Mouse (Mus musculus) midbrain, embryonic 15.5 days (tissue): Measurements from ENCODE around the gene Rgl1. TPM values are rescaled to one million over a fixed set of nuclear protein-coding genes. Genes with fewer than 3 reads are reported as not detected.

Experiments
- ATAC-seq: fragments of 200-750 bp; cut with Nextera tagmentation; replicated peaks from 2 replicates; pipeline ENCODE4 v1.8.0; 2017; ENCODE audit warnings: moderate TSS enrichment
- H3K27ac ChIP-seq: fragments of 300-500 bp; sonication (generic); 2 replicates; pipeline ENCODE4 v1.5.1; 2015; ENCODE audit warnings: mild to moderate bottlenecking, inconsistent platforms
- H3K27me3 ChIP-seq: fragments of 300-500 bp; sonication (generic); replicated peaks from 2 replicates; pipeline ENCODE4 v1.6.1; 2015; ENCODE audit warnings: inconsistent platforms
- H3K36me3 ChIP-seq: fragments of 300-500 bp; sonication (generic); replicated peaks from 2 replicates; pipeline ENCODE4 v1.6.1; 2015; ENCODE audit warnings: inconsistent platforms
- H3K4me1 ChIP-seq: fragments of 300-500 bp; sonication (generic); 2 replicates; pipeline ENCODE4 v1.6.1; 2015; ENCODE audit warnings: inconsistent platforms
- H3K4me2 ChIP-seq: fragments of 300-500 bp; sonication (generic); 2 replicates; pipeline ENCODE4 v1.6.1; 2015; ENCODE audit warnings: inconsistent platforms, mild to moderate bottlenecking, moderate library complexity
- H3K4me3 ChIP-seq: fragments of 300-500 bp; sonication (generic); 2 replicates; pipeline ENCODE4 v1.5.1; 2015; ENCODE audit warnings: mild to moderate bottlenecking, inconsistent platforms
- H3K9ac ChIP-seq: fragments of 300-500 bp; sonication (generic); 2 replicates; pipeline ENCODE4 v1.6.1; 2015; ENCODE audit warnings: mild to moderate bottlenecking, inconsistent platforms
- H3K9me3 ChIP-seq: fragments of 300-500 bp; sonication (generic); 2 replicates; pipeline ENCODE4 v1.6.1; 2016; ENCODE audit warnings: inconsistent platforms
- WGBS: fragments of 180-500 bp; shearing (Covaris S2); methylation state at CpG from one replicate; pipeline ENCODE4 v1.1.7; 2015; ENCODE audit warnings: mixed read lengths; 5-methylcytosine and 5-hydroxymethylcytosine counted together
- polyA plus RNA-seq: library from polyadenylated mRNA; unstranded; fragments of >200 nt; fragmentation: Nextera tagmentation; extraction: Ambion mirVana; gene quantifications from 2 replicates; pipeline ENCODE4 v1.2.1, GENCODE M21; 2015

Rgl1 gene
- polyA plus RNA-seq, 1 experiment from 2014 or later: 14.9 TPM

- ATAC-seq: no peak
- Histone ChIP-seq H3K27ac (no peak overlapping the region), H3K9ac (no peak overlapping the region), H3K4me2 (no peak overlapping the region), H3K9me3 (no peaks in the 10 kb centered on the region), H3K4me3 (no peak overlapping the region), H3K4me1 (peaks cover 5% of the 10 kb centered on the region), H3K27me3 (0 out of 2 replicates have a peak, but pooled peaks cover 6% of the 10 kb centered on the region), H3K36me3 (no peaks in the 10 kb centered on the region)
- 82% methylated on average over 13 of the region's 13 CpGs for WGBS
Measured at GRCm38 (mm10) chr1:152581127-152581905, 184.8 kb downstream of the Rgl1 start.

- Histone ChIP-seq H3K4me1 (peaks cover 7% of the 10 kb centered on the region), H3K27me3 (0 out of 2 replicates have a peak, but pooled peaks cover 6% of the 10 kb centered on the region), H3K9ac (no peak overlapping the region), H3K4me2 (no peak overlapping the region), H3K36me3 (no peaks in the 10 kb centered on the region), H3K4me3 (no peak overlapping the region), H3K9me3 (no peaks in the 10 kb centered on the region), H3K27ac (no peak overlapping the region)
- WGBS: 70% methylated on average over 5 of the region's 5 CpGs
- ATAC-seq: no peak
Measured at GRCm38 (mm10) chr1:152578944-152579343, 187.2 kb downstream of the Rgl1 start.

- ATAC-seq: no peak
- WGBS: 26% methylated on average over 19 of the region's 19 CpGs
- Histone ChIP-seq H3K36me3 (no peaks in the 10 kb centered on the region), H3K9me3 (no peaks in the 10 kb centered on the region), H3K9ac (no peak overlapping the region), H3K4me2 (peak overlapping the region; percentile 29), H3K27ac (no peak overlapping the region; the same call in 1 of the 2 replicates), H3K4me1 (peaks cover 14% of the 10 kb centered on the region), H3K27me3 (0 out of 2 replicates have a peak, but pooled peaks cover 6% of the 10 kb centered on the region), H3K4me3 (no peak overlapping the region)
Measured at GRCm38 (mm10) chr1:152578108-152578721, 187.9 kb downstream of the Rgl1 start.

GRCm38 (mm10) chr1:152576614-152577144, 189.5 kb downstream of the Rgl1 start:
- Histone ChIP-seq H3K9ac (no peak overlapping the region), H3K9me3 (no peaks in the 10 kb centered on the region), H3K4me2 (no peak overlapping the region), H3K27me3 (0 out of 2 replicates have a peak, but pooled peaks cover 6% of the 10 kb centered on the region), H3K36me3 (no peaks in the 10 kb centered on the region), H3K4me1 (peaks cover 23% of the 10 kb centered on the region), H3K27ac (no peak overlapping the region), H3K4me3 (no peak overlapping the region)
- 11% methylated on average over 7 of the region's 7 CpGs for WGBS
- ATAC-seq: no peak

- no peak for ATAC-seq
- H3K4me3 ChIP-seq: no peak overlapping the region
- H3K9me3 ChIP-seq: no peaks in the 10 kb centered on the region
- no peak overlapping the region for H3K27ac ChIP-seq
- WGBS: 52% methylated on average over 5 of the region's 5 CpGs
- H3K4me1 ChIP-seq: peaks cover 23% of the 10 kb centered on the region
- H3K9ac ChIP-seq: no peak overlapping the region
- H3K4me2 ChIP-seq: no peak overlapping the region
- no peaks in the 10 kb centered on the region for H3K36me3 ChIP-seq
- 0 out of 2 replicates have a peak, but pooled peaks cover 5% of the 10 kb centered on the region for H3K27me3 ChIP-seq
Measured at GRCm38 (mm10) chr1:152575096-152575495, 191.1 kb downstream of the Rgl1 start.

- H3K27me3 ChIP-seq: 0 out of 2 replicates have a peak, but pooled peaks cover 3% of the 10 kb centered on the region
- peak overlapping the region; percentile 51; the same call in 1 of the 2 replicates for H3K27ac ChIP-seq
- 21% methylated on average over 8 of the region's 8 CpGs for WGBS
- H3K9me3 ChIP-seq: no peaks in the 10 kb centered on the region
- peaks cover 23% of the 10 kb centered on the region for H3K4me1 ChIP-seq
- no peak overlapping the region for H3K9ac ChIP-seq
- H3K4me3 ChIP-seq: no peak overlapping the region
- H3K4me2 ChIP-seq: no peak overlapping the region
- no peaks in the 10 kb centered on the region for H3K36me3 ChIP-seq
- no peak for ATAC-seq
Measured at GRCm38 (mm10) chr1:152573470-152574059, 192.6 kb downstream of the Rgl1 start.

GRCm38 (mm10) chr1:152572755-152573469, 193.2 kb downstream of the Rgl1 start:
- 0 out of 2 replicates have a peak overlapping the region, but pooled peaks have one; percentile 10 for H3K4me2 ChIP-seq
- WGBS: 12% methylated on average over 7 of the region's 7 CpGs
- no peak; the same call in 1 of the 2 replicates for ATAC-seq
- H3K9ac ChIP-seq: no peak overlapping the region
- no peaks in the 10 kb centered on the region for H3K36me3 ChIP-seq
- peak overlapping the region; percentile 51 for H3K27ac ChIP-seq
- H3K27me3 ChIP-seq: 0 out of 2 replicates have a peak, but pooled peaks cover 3% of the 10 kb centered on the region
- no peaks in the 10 kb centered on the region for H3K9me3 ChIP-seq
- H3K4me1 ChIP-seq: peaks cover 18% of the 10 kb centered on the region
- no peak overlapping the region for H3K4me3 ChIP-seq

- no peaks in the 10 kb centered on the region for H3K36me3 ChIP-seq
- no peak overlapping the region for H3K4me2 ChIP-seq
- H3K4me3 ChIP-seq: no peak overlapping the region
- peaks cover 18% of the 10 kb centered on the region for H3K4me1 ChIP-seq
- 95% methylated on average over 14 of the region's 14 CpGs for WGBS
- no peak overlapping the region for H3K9ac ChIP-seq
- no peak overlapping the region for H3K27ac ChIP-seq
- H3K9me3 ChIP-seq: no peaks in the 10 kb centered on the region
- no peak for ATAC-seq
- H3K27me3 ChIP-seq: 0 out of 2 replicates have a peak, but pooled peaks cover 3% of the 10 kb centered on the region
Measured at GRCm38 (mm10) chr1:152571340-152571739, 194.8 kb downstream of the Rgl1 start.

GRCm38 (mm10) chr1:152570681-152571080, 195.5 kb downstream of the Rgl1 start:
- Histone ChIP-seq H3K9me3 (no peaks in the 10 kb centered on the region), H3K27ac (no peak overlapping the region), H3K4me2 (no peak overlapping the region), H3K9ac (no peak overlapping the region), H3K4me1 (peaks cover 18% of the 10 kb centered on the region), H3K4me3 (no peak overlapping the region), H3K27me3 (0 out of 2 replicates have a peak, but pooled peaks cover 3% of the 10 kb centered on the region), H3K36me3 (no peaks in the 10 kb centered on the region)
- no peak for ATAC-seq
- 94% methylated on average over 9 of the region's 9 CpGs for WGBS

GRCm38 (mm10) chr1:152563282-152563681, 202.9 kb downstream of the Rgl1 start:
- no peaks in the 10 kb centered on the region for H3K27me3 ChIP-seq
- no peak for ATAC-seq
- no peaks in the 10 kb centered on the region for H3K9me3 ChIP-seq
- H3K4me2 ChIP-seq: no peak overlapping the region
- H3K36me3 ChIP-seq: no peaks in the 10 kb centered on the region
- H3K27ac ChIP-seq: no peak overlapping the region
- 77% methylated on average over 5 of the region's 5 CpGs for WGBS
- no peak overlapping the region for H3K4me3 ChIP-seq
- H3K9ac ChIP-seq: no peak overlapping the region
- H3K4me1 ChIP-seq: peaks cover 5% of the 10 kb centered on the region

GRCm38 (mm10) chr1:152562877-152563276, 203.3 kb downstream of the Rgl1 start:
- Histone ChIP-seq H3K9ac (no peak overlapping the region), H3K36me3 (no peaks in the 10 kb centered on the region), H3K27me3 (no peaks in the 10 kb centered on the region), H3K4me3 (no peak overlapping the region), H3K27ac (no peak overlapping the region), H3K4me2 (no peak overlapping the region), H3K9me3 (no peaks in the 10 kb centered on the region), H3K4me1 (peaks cover 5% of the 10 kb centered on the region)
- ATAC-seq: no peak
- WGBS: 69% methylated on average over 6 of the region's 6 CpGs
